Mouse (Mus musculus): ENCODE measurements at regions not wholly inside any gene's neighbourhood (a gene's known extent, or its start where the extent isn't known, plus 50 kb on each side); places are given as distances from the start of the nearest gene placed in this dataset.
"Not testable (repeated sequence)": the region's sequence is repeated elsewhere in the genome, so short reads cannot be mapped to it uniquely, and the experiment has no call there.

GRCm38 (mm10) chr11:41728839-41729238 lies 271.8 kb downstream of the Gabrg2 start:
- H3K9ac ChIP-seq = no peak overlapping the region
- H3K9me3 ChIP-seq = no peaks in the 10 kb centered on the region
- H3K4me2 ChIP-seq (replicated peaks) = no peak overlapping the region
- ATAC-seq (ENCODE audit: low FRiP score, low read depth) = no peak
- WGBS = 94% methylated on average over 2 of the region's 2 CpGs
- no peak overlapping the region for H3K4me3 ChIP-seq
- no peaks in the 10 kb centered on the region for H3K36me3 ChIP-seq
- no peak overlapping the region for H3K27ac ChIP-seq
- no peaks in the 10 kb centered on the region for H3K27me3 ChIP-seq (replicated peaks)
- H3K4me1 ChIP-seq = no peaks in the 10 kb centered on the region

GRCm38 (mm10) chr11:41716616-41717015 lies 284.0 kb downstream of the Gabrg2 start:
- no peak overlapping the region for H3K9ac ChIP-seq
- no peaks in the 10 kb centered on the region for H3K36me3 ChIP-seq
- no peak overlapping the region for H3K27ac ChIP-seq
- H3K9me3 ChIP-seq = no peaks in the 10 kb centered on the region
- no peak overlapping the region for H3K4me3 ChIP-seq
- 52% methylated on average over 1 of the region's 1 CpGs for WGBS
- ATAC-seq (ENCODE audit: low FRiP score, low read depth) = peak; percentile 41; the same call in 1 of the 2 replicates
- H3K27me3 ChIP-seq (replicated peaks) = no peaks in the 10 kb centered on the region
- H3K4me1 ChIP-seq = no peaks in the 10 kb centered on the region
- no peak overlapping the region for H3K4me2 ChIP-seq (replicated peaks)

- no peaks in the 10 kb centered on the region for H3K9me3 ChIP-seq
- no peaks in the 10 kb centered on the region for H3K36me3 ChIP-seq
- no peak overlapping the region for H3K9ac ChIP-seq
- H3K4me2 ChIP-seq (replicated peaks) = no peak overlapping the region
- no peaks in the 10 kb centered on the region for H3K27me3 ChIP-seq (replicated peaks)
- H3K4me1 ChIP-seq = no peaks in the 10 kb centered on the region
- H3K4me3 ChIP-seq = no peak overlapping the region
- peak; percentile 58; the same call in 1 of the 2 replicates for ATAC-seq (ENCODE audit: low FRiP score, low read depth)
- 43% methylated on average over 3 of the region's 3 CpGs for WGBS
- no peak overlapping the region for H3K27ac ChIP-seq
Observed at GRCm38 (mm10) chr11:41690682-41691081, 310.0 kb downstream of the Gabrg2 start.

- Histone ChIP-seq H3K4me2 (replicated peaks) (no peak overlapping the region), H3K9me3 (no peaks in the 10 kb centered on the region), H3K27me3 (replicated peaks) (no peaks in the 10 kb centered on the region), H3K9ac (no peak overlapping the region), H3K27ac (no peak overlapping the region), H3K4me3 (no peak overlapping the region), H3K4me1 (no peaks in the 10 kb centered on the region), H3K36me3 (no peaks in the 10 kb centered on the region)
- WGBS = 33% methylated on average over 1 of the region's 1 CpGs
- no peak for ATAC-seq (ENCODE audit: low FRiP score, low read depth)
Observed at GRCm38 (mm10) chr11:41682991-41683390, 317.7 kb downstream of the Gabrg2 start.

GRCm38 (mm10) chr11:41652566-41652965 lies 348.1 kb downstream of the Gabrg2 start:
- Histone ChIP-seq H3K9me3 (no peaks in the 10 kb centered on the region), H3K27ac (no peak overlapping the region), H3K27me3 (replicated peaks) (no peaks in the 10 kb centered on the region), H3K9ac (no peak overlapping the region), H3K4me1 (no peaks in the 10 kb centered on the region), H3K4me3 (no peak overlapping the region), H3K36me3 (no peaks in the 10 kb centered on the region), H3K4me2 (replicated peaks) (no peak overlapping the region)
- WGBS = 87% methylated on average over 1 of the region's 1 CpGs
- ATAC-seq (ENCODE audit: low FRiP score, low read depth) = no peak

GRCm38 (mm10) chr11:41645502-41645891 lies 355.2 kb downstream of the Gabrg2 start:
- Histone ChIP-seq H3K27ac (no peak overlapping the region), H3K27me3 (replicated peaks) (no peaks in the 10 kb centered on the region), H3K36me3 (no peaks in the 10 kb centered on the region), H3K4me2 (replicated peaks) (no peak overlapping the region), H3K9me3 (no peaks in the 10 kb centered on the region), H3K4me1 (peaks cover 6% of the 10 kb centered on the region), H3K9ac (no peak overlapping the region), H3K4me3 (no peak overlapping the region)
- ATAC-seq (ENCODE audit: low FRiP score, low read depth) = no peak
- WGBS = 26% methylated on average over 4 of the region's 4 CpGs

- H3K36me3 ChIP-seq = no peaks in the 10 kb centered on the region
- H3K9me3 ChIP-seq = no peaks in the 10 kb centered on the region
- H3K9ac ChIP-seq = no peak overlapping the region
- ATAC-seq (ENCODE audit: low FRiP score, low read depth) = peak; percentile 72
- WGBS = 35% methylated on average over 7 of the region's 7 CpGs
- H3K27ac ChIP-seq = no peak overlapping the region
- no peak overlapping the region for H3K4me3 ChIP-seq
- H3K4me2 ChIP-seq (replicated peaks) = peak overlapping the region; percentile 24; the same call in 1 of the 2 replicates
- H3K27me3 ChIP-seq (replicated peaks) = no peaks in the 10 kb centered on the region
- peaks cover 6% of the 10 kb centered on the region for H3K4me1 ChIP-seq
Observed at GRCm38 (mm10) chr11:41644725-41645501, 355.7 kb downstream of the Gabrg2 start.

- no peaks in the 10 kb centered on the region for H3K36me3 ChIP-seq
- peak; percentile 37; the same call in 1 of the 2 replicates for ATAC-seq (ENCODE audit: low FRiP score, low read depth)
- 31% methylated on average over 3 of the region's 3 CpGs for WGBS
- no peak overlapping the region for H3K27ac ChIP-seq
- H3K4me2 ChIP-seq (replicated peaks) = no peak overlapping the region
- H3K4me3 ChIP-seq = no peak overlapping the region
- H3K27me3 ChIP-seq (replicated peaks) = no peaks in the 10 kb centered on the region
- no peaks in the 10 kb centered on the region for H3K9me3 ChIP-seq
- H3K9ac ChIP-seq = no peak overlapping the region
- peaks cover 6% of the 10 kb centered on the region for H3K4me1 ChIP-seq
Observed at GRCm38 (mm10) chr11:41644083-41644482, 356.6 kb downstream of the Gabrg2 start.

GRCm38 (mm10) chr11:41599006-41599405 lies 401.7 kb downstream of the Gabrg2 start:
- Histone ChIP-seq H3K36me3 (no peaks in the 10 kb centered on the region), H3K27me3 (replicated peaks) (no peaks in the 10 kb centered on the region), H3K4me2 (replicated peaks) (no peak overlapping the region), H3K4me3 (no peak overlapping the region), H3K9ac (no peak overlapping the region), H3K27ac (no peak overlapping the region), H3K9me3 (no peaks in the 10 kb centered on the region), H3K4me1 (no peaks in the 10 kb centered on the region)
- 90% methylated on average over 1 of the region's 1 CpGs for WGBS
- ATAC-seq (ENCODE audit: low FRiP score, low read depth) = no peak

- ATAC-seq (ENCODE audit: low FRiP score, low read depth) = no peak
- no peaks in the 10 kb centered on the region for H3K4me1 ChIP-seq
- no peak overlapping the region for H3K4me3 ChIP-seq
- H3K36me3 ChIP-seq = no peaks in the 10 kb centered on the region
- no peaks in the 10 kb centered on the region for H3K9me3 ChIP-seq
- 68% methylated on average over 6 of the region's 6 CpGs for WGBS
- H3K27me3 ChIP-seq (replicated peaks) = no peaks in the 10 kb centered on the region
- H3K9ac ChIP-seq = no peak overlapping the region
- H3K27ac ChIP-seq = no peak overlapping the region
- H3K4me2 ChIP-seq (replicated peaks) = no peak overlapping the region
Observed at GRCm38 (mm10) chr11:41598431-41598830, 402.2 kb downstream of the Gabrg2 start.

GRCm38 (mm10) chr11:41591426-41591825 lies 409.2 kb downstream of the Gabrg2 start:
- not testable (repeated sequence) for H3K9me3 ChIP-seq; H3K4me2 ChIP-seq (replicated peaks); H3K36me3 ChIP-seq; H3K27me3 ChIP-seq (replicated peaks); H3K9ac ChIP-seq; ATAC-seq (ENCODE audit: low FRiP score, low read depth); H3K27ac ChIP-seq; H3K4me3 ChIP-seq; H3K4me1 ChIP-seq
- WGBS = 73% methylated on average over 4 of the region's 4 CpGs
